Mouse (Mus musculus): ENCODE measurements around the gene Ago4. TPM values are rescaled to one million over a fixed set of nuclear protein-coding genes. Genes with fewer than 3 reads are reported as not detected.
A peak's percentile ranks its signal among the peaks of the same experiment; 100 is the strongest.
"Not testable (repeated sequence)": the region's sequence is repeated elsewhere in the genome, so short reads cannot be mapped to it uniquely, and the experiment has no call there.

Ago4 gene
- polyA plus RNA-seq, 1 experiment from 2014 or later = 1.6 TPM

DNA sequence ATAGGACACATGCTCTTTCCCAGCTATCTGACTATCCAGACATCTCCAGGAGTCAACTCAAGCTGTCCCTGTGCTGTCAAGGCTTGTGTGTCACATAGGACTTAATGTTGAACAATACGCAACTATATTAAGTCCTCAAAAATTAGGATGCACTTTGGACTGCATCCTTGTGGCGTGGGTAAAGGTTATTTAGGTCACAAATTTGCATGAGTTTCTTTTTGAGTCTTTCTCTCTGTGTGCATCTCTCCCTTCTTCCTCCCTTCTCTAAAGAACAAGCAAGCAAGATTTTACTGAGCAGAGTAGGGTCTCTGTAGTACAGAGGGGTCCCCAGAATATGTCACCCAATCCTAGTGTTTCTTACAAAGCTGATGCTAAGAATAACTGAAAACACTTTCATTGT is 12.9 kb upstream of the Ago4 start:
- Histone ChIP-seq H3K4me3 (ENCODE audit: low read depth, low read length) (no peak overlapping the region), H3K4me2 (replicated peaks; ENCODE audit: low read depth) (no peak overlapping the region), H3K4me1 (replicated peaks; ENCODE audit: control insufficient read depth, insufficient read depth) (no peaks in the 10 kb centered on the region), H3K27me3 (ENCODE audit: control insufficient read depth, insufficient read depth, low read length) (no peaks in the 10 kb centered on the region), H3K36me3 (ENCODE audit: control insufficient read depth, insufficient read depth, low read length) (no peaks in the 10 kb centered on the region), H3K27ac (replicated peaks) (no peak overlapping the region), H3K9me3 (ENCODE audit: control insufficient read depth, low read length) (no peaks in the 10 kb centered on the region), H3K9ac (ENCODE audit: low read length) (no peak overlapping the region)
- ATAC-seq (ENCODE audit: low FRiP score, low TSS enrichment) (no peak), DNase-seq (ENCODE audit: low spot score) (no peak)
- no peak for TF ChIP-seq EP300 (optimal IDR thresholded peaks at IDR 0.05)
- no peak for TF ChIP-seq CTCF (IDR thresholded peaks at IDR 0.05; ENCODE audit: low read depth)
- WGBS = 78% methylated on average over 2 of the region's 2 CpGs

- 68% methylated on average over 6 of the region's 7 CpGs for WGBS
- H3K9me3 ChIP-seq (ENCODE audit: control insufficient read depth, low read length) = no peaks in the 10 kb centered on the region
- no peaks in the 10 kb centered on the region for H3K36me3 ChIP-seq (ENCODE audit: control insufficient read depth, insufficient read depth, low read length)
- TF ChIP-seq EP300 (optimal IDR thresholded peaks at IDR 0.05) (no peak), CTCF (IDR thresholded peaks at IDR 0.05; ENCODE audit: low read depth) (no peak)
- no peak overlapping the region for H3K27ac ChIP-seq (replicated peaks)
- no peak overlapping the region for H3K4me2 ChIP-seq (replicated peaks; ENCODE audit: low read depth)
- no peaks in the 10 kb centered on the region for H3K4me1 ChIP-seq (replicated peaks; ENCODE audit: control insufficient read depth, insufficient read depth)
- no peak for DNase-seq (ENCODE audit: low spot score)
- H3K27me3 ChIP-seq (ENCODE audit: control insufficient read depth, insufficient read depth, low read length) = no peaks in the 10 kb centered on the region
- no peak overlapping the region for H3K4me3 ChIP-seq (ENCODE audit: low read depth, low read length)
- no peak overlapping the region for H3K9ac ChIP-seq (ENCODE audit: low read length)
- no peak for ATAC-seq (ENCODE audit: low FRiP score, low TSS enrichment)
These were observed 12.4 kb upstream of the Ago4 start for GRCm38 (mm10) chr4:126545703-126546102.

GRCm38 (mm10) chr4:126545016-126545415 is 11.7 kb upstream of the Ago4 start:
- no peak for TF ChIP-seq CTCF (IDR thresholded peaks at IDR 0.05; ENCODE audit: low read depth)
- no peak for TF ChIP-seq EP300 (optimal IDR thresholded peaks at IDR 0.05)
- WGBS = 83% methylated on average over 1 of the region's 1 CpGs
- Histone ChIP-seq H3K27ac (replicated peaks) (no peak overlapping the region), H3K4me1 (replicated peaks; ENCODE audit: control insufficient read depth, insufficient read depth) (no peaks in the 10 kb centered on the region), H3K36me3 (ENCODE audit: control insufficient read depth, insufficient read depth, low read length) (no peaks in the 10 kb centered on the region), H3K4me2 (replicated peaks; ENCODE audit: low read depth) (no peak overlapping the region), H3K9me3 (ENCODE audit: control insufficient read depth, low read length) (no peaks in the 10 kb centered on the region), H3K9ac (ENCODE audit: low read length) (no peak overlapping the region), H3K27me3 (ENCODE audit: control insufficient read depth, insufficient read depth, low read length) (no peaks in the 10 kb centered on the region), H3K4me3 (ENCODE audit: low read depth, low read length) (no peak overlapping the region)
- ATAC-seq (ENCODE audit: low FRiP score, low TSS enrichment) (no peak), DNase-seq (ENCODE audit: low spot score) (no peak)

DNA sequence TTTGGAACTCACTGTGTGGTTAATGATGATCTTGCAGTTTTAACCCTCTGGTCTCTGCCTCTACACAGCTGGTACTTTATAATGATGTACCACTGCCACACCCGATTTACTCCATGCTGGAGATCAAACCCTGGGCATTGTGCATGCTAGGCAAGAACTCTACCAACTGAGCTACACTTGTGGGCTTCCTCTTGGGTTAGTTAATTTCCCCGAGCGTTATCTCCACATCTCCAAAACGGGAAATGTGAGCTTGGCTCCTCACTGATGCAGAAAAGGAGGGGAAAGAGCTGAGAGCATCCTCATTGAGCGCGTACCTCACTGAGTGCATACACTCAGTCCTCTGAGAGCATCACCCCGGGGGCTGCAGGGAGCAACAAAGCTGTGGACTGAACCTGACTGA is 9.6 kb upstream of the Ago4 start:
- ATAC-seq (ENCODE audit: low FRiP score, low TSS enrichment) (no peak), DNase-seq (ENCODE audit: low spot score) (no peak)
- Histone ChIP-seq H3K4me2 (replicated peaks; ENCODE audit: low read depth) (no peak overlapping the region), H3K27me3 (ENCODE audit: control insufficient read depth, insufficient read depth, low read length) (no peaks in the 10 kb centered on the region), H3K27ac (replicated peaks) (no peak overlapping the region), H3K36me3 (ENCODE audit: control insufficient read depth, insufficient read depth, low read length) (no peaks in the 10 kb centered on the region), H3K4me1 (replicated peaks; ENCODE audit: control insufficient read depth, insufficient read depth) (no peaks in the 10 kb centered on the region), H3K9me3 (ENCODE audit: control insufficient read depth, low read length) (no peaks in the 10 kb centered on the region), H3K4me3 (ENCODE audit: low read depth, low read length) (no peak overlapping the region), H3K9ac (ENCODE audit: low read length) (no peak overlapping the region)
- TF ChIP-seq EP300 (optimal IDR thresholded peaks at IDR 0.05) = no peak
- TF ChIP-seq CTCF (IDR thresholded peaks at IDR 0.05; ENCODE audit: low read depth) = no peak
- WGBS = 69% methylated on average over 7 of the region's 7 CpGs

DNA sequence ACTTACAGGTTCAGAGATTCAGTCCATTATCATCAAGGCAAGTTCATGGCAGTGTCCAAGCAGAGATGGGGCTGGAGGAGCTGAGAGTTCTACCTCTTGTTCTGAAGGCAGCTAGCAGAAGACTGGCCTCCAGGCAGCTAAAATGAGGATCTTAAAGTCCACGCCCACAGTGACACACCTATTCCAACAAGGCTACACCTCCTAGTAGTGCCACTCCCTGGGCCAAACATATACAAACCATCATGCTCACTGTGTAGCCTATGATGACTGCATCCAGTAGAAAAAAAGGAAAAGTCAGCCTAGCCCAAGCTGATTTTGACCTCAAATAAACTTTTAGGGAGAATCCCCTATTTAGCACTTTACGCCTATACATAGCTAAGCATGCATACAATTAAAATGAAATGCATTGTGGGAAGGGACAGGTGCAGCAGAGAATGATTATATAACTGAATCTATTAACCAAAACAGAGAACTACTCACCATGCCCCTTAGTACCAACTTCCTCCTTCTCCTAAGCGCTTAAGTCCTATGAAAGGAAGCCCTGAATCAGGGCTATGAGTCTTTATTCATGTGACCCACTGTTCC is 7.3 kb upstream of the Ago4 start:
- H3K27me3 ChIP-seq (ENCODE audit: control insufficient read depth, insufficient read depth, low read length) = no peaks in the 10 kb centered on the region
- TF ChIP-seq CTCF (IDR thresholded peaks at IDR 0.05; ENCODE audit: low read depth) (no peak), EP300 (optimal IDR thresholded peaks at IDR 0.05) (no peak)
- DNase-seq (ENCODE audit: low spot score) (peak; percentile 31), ATAC-seq (ENCODE audit: low FRiP score, low TSS enrichment) (peak; percentile 65; the same call in 1 of the 2 replicates)
- no peak overlapping the region for H3K4me3 ChIP-seq (ENCODE audit: low read depth, low read length)
- H3K36me3 ChIP-seq (ENCODE audit: control insufficient read depth, insufficient read depth, low read length) = no peaks in the 10 kb centered on the region
- no peak overlapping the region for H3K4me2 ChIP-seq (replicated peaks; ENCODE audit: low read depth)
- no peak overlapping the region for H3K9ac ChIP-seq (ENCODE audit: low read length)
- H3K9me3 ChIP-seq (ENCODE audit: control insufficient read depth, low read length) = no peaks in the 10 kb centered on the region
- no peaks in the 10 kb centered on the region for H3K4me1 ChIP-seq (replicated peaks; ENCODE audit: control insufficient read depth, insufficient read depth)
- no peak overlapping the region for H3K27ac ChIP-seq (replicated peaks)
- 75% methylated on average over 3 of the region's 3 CpGs for WGBS

GRCm38 (mm10) chr4:126536865-126537264 is 3.6 kb upstream of the Ago4 start:
- ATAC-seq (ENCODE audit: low FRiP score, low TSS enrichment) = no peak
- H3K4me2 ChIP-seq (replicated peaks; ENCODE audit: low read depth) = no peak overlapping the region
- no peak overlapping the region for H3K27ac ChIP-seq (replicated peaks)
- no peaks in the 10 kb centered on the region for H3K36me3 ChIP-seq (ENCODE audit: control insufficient read depth, insufficient read depth, low read length)
- no peaks in the 10 kb centered on the region for H3K9me3 ChIP-seq (ENCODE audit: control insufficient read depth, low read length)
- DNase-seq (ENCODE audit: low spot score) = no peak
- no peak overlapping the region for H3K4me3 ChIP-seq (ENCODE audit: low read depth, low read length)
- H3K27me3 ChIP-seq (ENCODE audit: control insufficient read depth, insufficient read depth, low read length) = no peaks in the 10 kb centered on the region
- 67% methylated on average over 5 of the region's 5 CpGs for WGBS
- 0 out of 2 replicates have a peak, but pooled peaks cover 3% of the 10 kb centered on the region for H3K4me1 ChIP-seq (replicated peaks; ENCODE audit: control insufficient read depth, insufficient read depth)
- H3K9ac ChIP-seq (ENCODE audit: low read length) = no peak overlapping the region
- TF ChIP-seq CTCF (IDR thresholded peaks at IDR 0.05; ENCODE audit: low read depth) = no peak
- TF ChIP-seq EP300 (optimal IDR thresholded peaks at IDR 0.05) = no peak

DNA sequence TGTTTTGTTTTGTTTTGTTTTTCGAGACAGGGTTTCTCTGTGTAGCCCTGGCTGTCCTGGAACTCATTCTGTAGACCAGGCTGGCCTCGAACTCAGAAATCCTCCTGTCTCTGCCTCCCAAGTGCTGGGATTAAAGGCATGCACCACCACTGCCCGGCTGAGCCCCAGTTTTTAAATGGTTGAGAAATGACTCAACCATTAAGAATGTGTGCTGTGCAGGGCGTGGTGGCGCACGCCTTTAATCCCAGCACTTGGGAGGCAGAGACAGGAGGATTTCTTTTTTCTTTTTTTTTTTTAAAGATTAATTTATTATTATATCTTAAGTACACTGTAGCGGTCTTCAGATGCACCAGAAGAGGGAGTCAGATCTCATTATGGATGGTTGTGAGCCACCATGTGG is 2.4 kb upstream of the Ago4 start:
- H3K9me3 ChIP-seq (ENCODE audit: control insufficient read depth, low read length); H3K4me2 ChIP-seq (replicated peaks; ENCODE audit: low read depth); ATAC-seq (ENCODE audit: low FRiP score, low TSS enrichment); H3K36me3 ChIP-seq (ENCODE audit: control insufficient read depth, insufficient read depth, low read length); H3K27me3 ChIP-seq (ENCODE audit: control insufficient read depth, insufficient read depth, low read length); DNase-seq (ENCODE audit: low spot score); H3K4me1 ChIP-seq (replicated peaks; ENCODE audit: control insufficient read depth, insufficient read depth); H3K9ac ChIP-seq (ENCODE audit: low read length); H3K27ac ChIP-seq (replicated peaks); H3K4me3 ChIP-seq (ENCODE audit: low read depth, low read length): not testable (repeated sequence)
- 89% methylated on average over 7 of the region's 7 CpGs for WGBS

Data from stomach, postnatal 0 days (tissue).